Mouse (Mus musculus) layer of hippocampus, adult 2 months (tissue): ENCODE measurements around the gene Vcpkmt. TPM values are rescaled to one million over a fixed set of nuclear protein-coding genes. Genes with fewer than 3 reads are reported as not detected.

Experiments
- DNase-seq, 2 experiments: peaks; one replicate each; pipeline ENCODE4 v3.0.0; 2022; ENCODE audit warnings: low spot score in 2 of 2
- H3K27ac ChIP-seq: fragments of 200-600 bp; 2 replicates; pipeline ENCODE4 v1.8.1; 2022
- H3K4me3 ChIP-seq: fragments of 200-600 bp; 2 replicates; pipeline ENCODE4 v1.8.1; 2022; ENCODE audit warnings: mild to moderate bottlenecking
- CTCF ChIP-seq: fragments of 200-600 bp; conservative IDR thresholded peaks from 2 replicates; pipeline ENCODE4 v1.8.1; 2022; ENCODE audit warnings: antibody characterized with exemption, mild to moderate bottlenecking, moderate library complexity
- microRNA-seq, 2 experiments: library from miRNA; unstranded; fragments of <30 nt; microRNA quantifications; one replicate each; pipeline ENCODE4 v1.2.0; 2021
- total RNA-seq, 2 experiments: library from RNA; stranded (reverse); gene quantifications; 2 replicates each; pipeline ENCODE4 v1.2.3; 2021

Gene Vcpkmt
- total RNA-seq, 2 experiments from 2014 or later: 18.1 TPM

DNA sequence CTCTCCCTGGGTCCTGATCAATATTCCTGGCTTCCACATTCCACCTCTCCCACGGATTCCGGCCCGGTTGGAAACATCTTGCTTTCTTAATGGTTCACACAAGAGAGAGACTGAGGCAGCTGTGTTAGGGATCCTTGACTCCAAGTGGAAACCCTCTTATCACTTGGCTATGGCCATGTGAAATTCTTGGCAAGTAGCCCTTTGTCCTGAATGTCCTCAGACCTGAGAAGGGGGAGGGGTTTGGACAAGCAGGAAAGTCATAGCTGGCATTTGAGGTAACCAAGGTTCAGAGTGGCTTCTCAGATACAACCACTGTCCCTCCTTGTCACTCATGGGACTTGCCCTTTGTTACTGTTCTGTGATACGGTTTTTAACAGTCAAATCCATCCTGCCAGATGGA is 50.7 kb downstream of the Vcpkmt start:
- Histone ChIP-seq H3K27ac (no peak overlapping the region), H3K4me3 (no peak overlapping the region)
- TF ChIP-seq CTCF: no peak
- DNase-seq: no peak

DNA sequence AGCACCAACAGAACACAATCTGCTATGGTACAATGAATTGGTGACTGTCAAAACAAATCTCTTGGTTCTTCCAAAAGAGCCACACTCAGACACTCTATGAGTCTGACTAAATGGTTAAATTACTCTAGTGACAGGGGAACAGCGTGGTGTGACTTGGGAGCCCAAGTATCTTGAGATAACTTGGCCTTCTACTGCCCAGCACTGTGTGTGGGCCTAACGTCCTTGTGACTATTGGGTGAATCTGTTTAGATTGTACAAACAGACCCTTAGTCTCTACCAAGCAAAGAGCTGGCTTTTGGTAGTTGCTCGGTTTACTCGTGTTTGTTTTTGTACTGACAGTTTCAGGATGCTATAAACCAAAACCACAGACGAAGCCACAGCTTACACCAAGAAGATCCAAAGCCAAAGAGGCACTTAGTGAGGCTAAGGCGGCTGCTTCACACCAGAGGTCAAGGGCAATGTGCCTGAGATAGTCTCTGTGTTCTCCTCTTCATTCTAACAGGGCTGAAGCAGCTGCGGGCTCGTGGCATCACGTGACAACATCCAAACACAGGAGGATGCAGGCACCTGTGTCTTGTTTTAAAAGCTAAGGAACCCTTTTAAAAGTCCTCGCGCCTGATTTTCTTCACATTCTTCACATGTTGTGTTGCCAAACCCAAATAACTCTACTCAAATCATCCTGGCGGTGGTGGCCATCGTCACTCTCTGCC is 53.0 kb downstream of the Vcpkmt start:
- H3K27ac ChIP-seq: no peak overlapping the region
- no peak overlapping the region for H3K4me3 ChIP-seq
- no peak for TF ChIP-seq CTCF
- DNase-seq: no peak

DNA sequence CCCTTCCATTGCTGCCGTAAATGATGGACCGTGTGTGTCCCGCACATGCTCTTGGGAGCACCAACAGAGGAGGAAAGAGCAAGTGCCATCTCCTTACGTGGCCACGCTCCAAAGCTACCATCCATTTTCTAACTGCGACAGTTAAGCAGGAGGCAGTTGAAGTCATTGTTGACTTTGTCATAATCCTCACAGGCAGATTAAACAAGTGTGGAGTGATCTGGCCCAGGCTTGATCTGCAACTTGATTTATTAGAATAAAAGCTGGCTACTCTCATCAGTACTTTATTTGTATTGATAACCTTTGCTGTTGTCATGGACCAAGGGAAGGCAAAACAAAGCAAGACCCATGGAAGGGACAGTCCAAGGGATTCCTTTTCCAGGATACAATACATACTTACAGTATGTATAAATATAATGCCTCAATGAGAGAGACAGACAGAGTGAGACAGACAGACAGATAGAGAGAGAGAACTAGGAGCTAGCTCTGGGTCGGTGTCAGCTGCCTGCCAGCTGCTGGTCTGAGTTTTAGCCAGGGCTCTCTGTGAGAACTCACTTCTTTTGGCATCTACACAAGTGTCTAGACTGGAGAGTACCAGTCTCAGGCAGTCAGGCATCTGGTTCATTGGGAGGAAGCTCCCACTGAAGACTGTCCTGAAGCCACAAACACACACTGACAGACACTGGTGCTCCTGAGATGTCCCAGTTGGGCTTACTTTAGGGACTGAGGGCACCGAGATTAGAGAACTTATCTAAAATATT is 54.4 kb downstream of the Vcpkmt start:
- Histone ChIP-seq H3K27ac (no peak overlapping the region), H3K4me3 (no peak overlapping the region)
- TF ChIP-seq CTCF: no peak
- no peak for DNase-seq

Small RNA genes within 50 kb of the gene (microRNA-seq; reads per million reads assigned to microRNA genes)
- gene Gm23018: 0 reads per million in 2 experiments

Other genes starting within 250 kb of the Vcpkmt start
- 10 to 100 TPM; 50.0 to 50.2 TPM for gene Nemf, start 225.9 kb downstream of the Vcpkmt start, total RNA-seq
- 10 to 100 TPM; 50.1 to 50.3 TPM for gene Arf6, start 210.9 kb downstream of the Vcpkmt start, total RNA-seq
- gene Gm9887, start 210.6 kb downstream of the Vcpkmt start, total RNA-seq: 1 to 10 TPM in 1 of 2 experiments, under 1 TPM in 1; 0.61 to 1.1 TPM
- 10 to 100 TPM; 31.5 to 37.3 TPM for gene Sos2, start 98.8 kb upstream of the Vcpkmt start, total RNA-seq
- gene L2hgdh, start 141.8 kb upstream of the Vcpkmt start, total RNA-seq: 10 to 100 TPM; 14.9 to 17.9 TPM
- gene Atp5s, start 141.9 kb upstream of the Vcpkmt start, total RNA-seq: 10 to 100 TPM; 30.0 to 33.3 TPM
- 10 to 100 TPM; 21.5 to 27.4 TPM for gene Cdkl1, start 208.2 kb upstream of the Vcpkmt start, total RNA-seq